Comparison of ENCODE assay signal across 23 mouse cellular contexts in genomic region chr19:21325333-21325732, GRCm38 (mm10). TPM values are rescaled to one million over a fixed set of nuclear protein-coding genes. Genes with fewer than 3 reads are reported as not detected.
DNase-seq lines count a peak whose midpoint lies in the region; ATAC-seq lines count a peak whose summit lies in the region.
"Had no signal": no experiment of that assay in that cellular context is flagged by ENCODE, and none has a peak within 500 bp of the region (broad histone marks: within the 10 kb centered on the region; RNA-seq: fewer than 3 reads in every experiment).

No protein-coding gene starts in this region.

- WGBS in forebrain, embryonic 14.5 days = 82% methylated on average over 3 of the region's 3 CpGs
- 91% methylated on average over 3 of the region's 3 CpGs for WGBS in forebrain, embryonic 12.5 days
- WGBS in lung, embryonic 16.5 days = 54% methylated on average over 3 of the region's 3 CpGs

- H3K4me1 ChIP-seq in forebrain, embryonic 14.5 days (ENCODE audit: control insufficient read depth, insufficient read depth, low read length) = no peaks in the 10 kb centered on the region
- no peaks in the 10 kb centered on the region for H3K4me1 ChIP-seq in forebrain, embryonic 12.5 days
- no peaks in the 10 kb centered on the region for H3K4me1 ChIP-seq in lung, embryonic 16.5 days (replicated peaks; ENCODE audit: control insufficient read depth, insufficient read depth, low read length)
- H3K4me1 ChIP-seq: embryonic facial prominence, embryonic 12.5 days; heart, embryonic 10.5 days had no signal

- no peaks in the 10 kb centered on the region for H3K9me3 ChIP-seq in forebrain, embryonic 14.5 days (replicated peaks; ENCODE audit: control insufficient read depth, low read length)
- no peaks in the 10 kb centered on the region for H3K9me3 ChIP-seq in forebrain, embryonic 12.5 days
- no peaks in the 10 kb centered on the region for H3K9me3 ChIP-seq in lung, embryonic 16.5 days (ENCODE audit: control insufficient read depth, low read length)
- H3K9me3 ChIP-seq: embryonic facial prominence, embryonic 12.5 days; G1E; heart, embryonic 10.5 days; hindbrain, embryonic 12.5 days had no signal

- no peak overlapping the region for H3K27ac ChIP-seq in forebrain, embryonic 14.5 days (ENCODE audit: low read depth, low read length)
- H3K27ac ChIP-seq in forebrain, embryonic 12.5 days = no peak overlapping the region
- no peak overlapping the region for H3K27ac ChIP-seq in lung, embryonic 16.5 days (ENCODE audit: low read length)
- H3K27ac ChIP-seq: embryonic facial prominence, embryonic 12.5 days; heart, embryonic 10.5 days; hindbrain, embryonic 12.5 days had no signal

- no peak overlapping the region for H3K4me3 ChIP-seq in forebrain, embryonic 14.5 days (ENCODE audit: low read depth, low read length)
- H3K4me3 ChIP-seq in forebrain, embryonic 12.5 days (replicated peaks) = no peak overlapping the region
- H3K4me3 ChIP-seq in lung, embryonic 16.5 days (ENCODE audit: low read length) = no peak overlapping the region
- H3K4me3 ChIP-seq: embryonic facial prominence, embryonic 12.5 days; heart, embryonic 10.5 days; hindbrain, embryonic 12.5 days had no signal

- no peak overlapping the region for H3K4me2 ChIP-seq in forebrain, embryonic 14.5 days (ENCODE audit: low read length)
- no peak overlapping the region for H3K4me2 ChIP-seq in forebrain, embryonic 12.5 days
- no peak overlapping the region for H3K4me2 ChIP-seq in lung, embryonic 16.5 days (ENCODE audit: low read depth, low read length)
- H3K4me2 ChIP-seq: embryonic facial prominence, embryonic 12.5 days; hindbrain, embryonic 12.5 days had no signal

- H3K36me3 ChIP-seq in forebrain, embryonic 14.5 days (ENCODE audit: control insufficient read depth, insufficient read depth, low read length) = no peaks in the 10 kb centered on the region
- H3K36me3 ChIP-seq in forebrain, embryonic 12.5 days (replicated peaks) = no peaks in the 10 kb centered on the region
- no peaks in the 10 kb centered on the region for H3K36me3 ChIP-seq in lung, embryonic 16.5 days (ENCODE audit: control insufficient read depth, insufficient read depth, low read length)
- H3K36me3 ChIP-seq: embryonic facial prominence, embryonic 12.5 days; G1E; heart, embryonic 10.5 days; hindbrain, embryonic 12.5 days had no signal

- no peak overlapping the region for H3K9ac ChIP-seq in forebrain, embryonic 14.5 days (ENCODE audit: low read length)
- H3K9ac ChIP-seq in forebrain, embryonic 12.5 days = no peak overlapping the region
- no peak overlapping the region for H3K9ac ChIP-seq in lung, embryonic 16.5 days (ENCODE audit: low read length)
- H3K9ac ChIP-seq: embryonic facial prominence, embryonic 12.5 days; hindbrain, embryonic 12.5 days had no signal

- peak; percentile 47 for DNase-seq in forebrain, embryonic 14.5 days (ENCODE audit: low spot score)
- peak; percentile 6 to 13 for DNase-seq in kidney, postnatal 36 days
- no peak for DNase-seq in kidney, adult 18-20 months
- no peak for DNase-seq in lung, postnatal 25 days (ENCODE audit: low spot score)
- DNase-seq in lung, postnatal 36 days = peak; percentile 10
- DNase-seq in liver = no peak
- DNase-seq: adrenal gland, adult 8-10 months; adrenal gland, postnatal 36 days; B cell, adult 2 months; cerebellum, adult 11-12 months; cerebellum, adult 9-10 months; cerebellum, postnatal 25 days; gastrocnemius, postnatal 36 days; heart, adult 11 months; heart, postnatal 10 days; heart, postnatal 4 days had no signal

- H3K27me3 ChIP-seq in forebrain, embryonic 14.5 days (replicated peaks; ENCODE audit: control insufficient read depth, insufficient read depth, low read length) = no peaks in the 10 kb centered on the region
- no peaks in the 10 kb centered on the region for H3K27me3 ChIP-seq in forebrain, embryonic 12.5 days
- no peaks in the 10 kb centered on the region for H3K27me3 ChIP-seq in lung, embryonic 16.5 days (ENCODE audit: control insufficient read depth, insufficient read depth, low read depth, low read length)
- H3K27me3 ChIP-seq: embryonic facial prominence, embryonic 12.5 days; hindbrain, embryonic 12.5 days had no signal

- ATAC-seq in forebrain, embryonic 14.5 days = no peak
- no peak for ATAC-seq in forebrain, embryonic 12.5 days (ENCODE audit: low FRiP score)
- peak; percentile 56; the same call in 1 of the 2 replicates for ATAC-seq in lung, embryonic 16.5 days (ENCODE audit: low read depth)
- ATAC-seq: CD4-positive, CD25-positive, alpha-beta regulatory T cell, adult 4 months had no signal

RNA-seq across cellular contexts. Expression of gene Zfand5, which starts 53.3 kb away (rescaled TPM):
- polyA plus RNA-seq in forebrain, embryonic 14.5 days (2014; fragmentation: Nextera tagmentation; extraction: Ambion mirVana) = 161 and 176 TPM in 2 replicates
- 150 and 152 TPM in 2 replicates for polyA plus RNA-seq in forebrain, embryonic 12.5 days (2016; fragmentation: Nextera tagmentation; extraction: Ambion mirVana)
- polyA plus RNA-seq in lung, embryonic 16.5 days (2015; fragmentation: Nextera tagmentation; extraction: Ambion mirVana) = 64.9 and 68.0 TPM in 2 replicates

Comparison
In these comparisons a context has a peak if more than half of its experiments do, and no peak if none do; other contexts are left out.
1. DNase-seq: peak in forebrain, embryonic 14.5 days (single experiment), kidney, postnatal 36 days (2 of 2) and lung, postnatal 36 days (single experiment); none in kidney, adult 18-20 months (single experiment), lung, postnatal 25 days (single experiment) and liver (single experiment).